Mouse (Mus musculus): Measurements from ENCODE around the gene Tnfrsf14. TPM values are rescaled to one million over a fixed set of nuclear protein-coding genes. Genes with fewer than 3 reads are reported as not detected.

The Tnfrsf14 gene
- polyA plus RNA-seq, 1 experiment from 2014 or later: 2.4 TPM

GRCm38 (mm10) chr4:154880730-154881129 lies 47.6 kb downstream of the Tnfrsf14 start:
- WGBS: 87% methylated on average over 6 of the region's 6 CpGs
- no peak overlapping the region for H3K27ac ChIP-seq
- no peaks in the 10 kb centered on the region for H3K9me3 ChIP-seq (replicated peaks)
- peaks cover 15% of the 10 kb centered on the region; the same call in 1 of the 2 replicates for H3K4me1 ChIP-seq
- H3K4me3 ChIP-seq: no peak overlapping the region
- H3K36me3 ChIP-seq: no peaks in the 10 kb centered on the region
- DNase-seq (ENCODE audit: low spot score): no peak
- 0 out of 2 replicates have a peak, but pooled peaks cover 8% of the 10 kb centered on the region for H3K27me3 ChIP-seq (ENCODE audit: low read depth, poor library complexity, severe bottlenecking)

DNA sequence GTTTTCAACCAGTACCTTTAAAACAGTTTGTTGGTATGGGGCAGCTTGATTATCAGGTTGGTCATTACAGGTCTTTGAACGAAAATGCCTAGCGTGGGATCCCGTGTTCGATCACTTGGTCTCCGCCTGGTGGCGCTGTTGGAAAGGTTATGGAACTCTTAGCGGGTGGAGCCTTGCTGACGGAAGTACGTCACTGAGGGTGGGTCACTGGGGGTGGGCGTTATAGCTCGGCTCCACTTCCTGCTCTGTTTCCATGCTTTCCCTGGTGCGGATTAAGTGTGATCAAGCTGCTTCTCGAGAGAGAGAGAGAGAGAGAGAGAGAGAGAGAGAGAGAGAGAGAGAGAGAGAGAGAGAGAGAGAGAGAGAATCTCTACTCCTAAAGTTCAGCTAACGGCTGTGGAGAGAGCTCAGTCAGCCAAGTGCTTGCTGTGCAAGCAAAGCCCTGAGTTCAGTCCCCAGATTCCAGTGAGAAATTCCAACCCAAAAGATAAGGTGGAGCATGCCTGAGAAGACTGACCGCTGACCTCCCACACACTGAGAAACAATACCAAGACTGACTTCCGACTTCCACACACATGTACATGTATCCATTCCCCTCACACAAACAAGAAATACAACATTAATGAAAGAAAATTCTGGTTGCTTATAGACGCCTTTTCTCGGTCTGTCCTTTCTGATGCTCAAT lies 50.4 kb downstream of the Tnfrsf14 start:
- Histone ChIP-seq H3K4me3 (peak overlapping the region; percentile 52), H3K27me3 (ENCODE audit: low read depth, poor library complexity, severe bottlenecking) (0 out of 2 replicates have a peak, but pooled peaks cover 3% of the 10 kb centered on the region), H3K27ac (peak overlapping the region; percentile 86), H3K36me3 (no peaks in the 10 kb centered on the region), H3K9me3 (replicated peaks) (no peaks in the 10 kb centered on the region), H3K4me1 (peaks cover 12% of the 10 kb centered on the region; the same call in 1 of the 2 replicates)
- WGBS: 13% methylated on average over 17 of the region's 18 CpGs
- peak; percentile 99 for DNase-seq (ENCODE audit: low spot score)

DNA sequence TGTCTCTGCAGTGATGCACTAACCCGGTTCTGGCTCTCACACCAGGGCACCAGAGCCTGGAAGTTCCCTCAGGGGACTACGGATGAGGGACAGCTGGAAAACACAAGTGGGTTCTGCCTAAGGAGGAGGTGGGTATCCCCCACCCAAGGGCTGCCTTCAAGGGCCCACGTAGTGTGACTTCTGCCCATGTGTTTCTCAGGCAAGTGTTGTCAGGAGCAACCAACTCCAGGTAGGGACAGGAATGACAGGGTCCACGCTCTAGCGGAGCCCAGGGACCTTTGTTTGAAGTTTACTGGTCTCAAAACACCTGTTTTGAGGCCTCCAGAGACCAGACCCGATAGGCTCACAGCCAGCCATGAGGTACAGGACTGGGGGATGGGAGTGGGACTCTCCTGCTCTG lies 55.2 kb downstream of the Tnfrsf14 start:
- no peaks in the 10 kb centered on the region for H3K9me3 ChIP-seq (replicated peaks)

More for the DNA sequence above, 55.2 kb downstream of the Tnfrsf14 start:
- no peak for DNase-seq (ENCODE audit: low spot score)
- Histone ChIP-seq H3K4me3 (no peak overlapping the region), H3K4me1 (peaks cover 14% of the 10 kb centered on the region), H3K36me3 (no peaks in the 10 kb centered on the region), H3K27ac (no peak overlapping the region), H3K27me3 (ENCODE audit: low read depth, poor library complexity, severe bottlenecking) (peaks cover 30% of the 10 kb centered on the region)
- WGBS: 76% methylated on average over 6 of the region's 6 CpGs

Other genes starting within 250 kb of the Tnfrsf14 start
- 0.41 and 0.46 TPM in 2 replicates for gene Ttc34, start 91.1 kb downstream of the Tnfrsf14 start, polyA plus RNA-seq (2016; fragmentation: Nextera tagmentation; extraction: Ambion mirVana)
- 0.15 TPM in 1 of 2 replicates, not detected in the other for gene Mmel1, start 59.0 kb downstream of the Tnfrsf14 start, polyA plus RNA-seq (2016; fragmentation: Nextera tagmentation; extraction: Ambion mirVana)
- gene Fam213b, start 29.4 kb downstream of the Tnfrsf14 start, polyA plus RNA-seq (2016; fragmentation: Nextera tagmentation; extraction: Ambion mirVana): 34.9 and 42.7 TPM in 2 replicates
- 0.33 and 1.1 TPM in 2 replicates for gene Hes5, start 32.4 kb upstream of the Tnfrsf14 start, polyA plus RNA-seq (2016; fragmentation: Nextera tagmentation; extraction: Ambion mirVana)
- gene Pank4, start 35.6 kb upstream of the Tnfrsf14 start, polyA plus RNA-seq (2016; fragmentation: Nextera tagmentation; extraction: Ambion mirVana): 45.8 and 56.5 TPM in 2 replicates
- 1.5 and 1.8 TPM in 2 replicates for gene Plch2, start 128.2 kb upstream of the Tnfrsf14 start, polyA plus RNA-seq (2016; fragmentation: Nextera tagmentation; extraction: Ambion mirVana)
- gene Pex10, start 138.5 kb upstream of the Tnfrsf14 start, polyA plus RNA-seq (2016; fragmentation: Nextera tagmentation; extraction: Ambion mirVana): 23.8 and 26.0 TPM in 2 replicates
- 133 and 142 TPM in 2 replicates for gene Rer1, start 157.8 kb upstream of the Tnfrsf14 start, polyA plus RNA-seq (2016; fragmentation: Nextera tagmentation; extraction: Ambion mirVana)
- gene Morn1, start 158.0 kb upstream of the Tnfrsf14 start, polyA plus RNA-seq (2016; fragmentation: Nextera tagmentation; extraction: Ambion mirVana): 3.5 and 6.5 TPM in 2 replicates